Mouse (Mus musculus) brain, embryonic 14.5 days (tissue): ENCODE results near the gene Lsamp.

Source experiments
- CTCF ChIP-seq: fragments of 200-500 bp; IDR thresholded peaks from 2 replicates; pipeline ENCODE4 v1.5.1; 2012; ENCODE audit warnings: inconsistent platforms, mild to moderate bottlenecking, moderate library complexity, borderline replicate concordance; ENCODE audit not compliant: insufficient read depth, insufficient read length; ENCODE audit errors: extremely low read depth
- POLR2A ChIP-seq: fragments of 200-500 bp; IDR thresholded peaks from 2 replicates; pipeline ENCODE4 v1.6.1; 2012; ENCODE audit warnings: mild to moderate bottlenecking, inconsistent platforms, borderline replicate concordance; ENCODE audit not compliant: poor library complexity, insufficient read depth, insufficient read length, severe bottlenecking; ENCODE audit errors: extremely low read depth

- TF ChIP-seq POLR2A (no peak), CTCF (no peak)
These were observed 2163.0 kb downstream of the Lsamp start for GRCm38 (mm10) chr16:42147164-42147563.
